Mouse (Mus musculus) C2C12 (cell line): ENCODE results near the gene Zfp941.

ENCODE experiments used
- CEBPB ChIP-seq: IDR thresholded peaks from one replicate; pipeline ENCODE4 v1.6.1; 2011; ENCODE audit warnings: low read depth, mild to moderate bottlenecking, control low read depth, moderate library complexity
- CTCF ChIP-seq: IDR thresholded peaks from one replicate; pipeline ENCODE4 v1.5.1; 2011; ENCODE audit not compliant: control insufficient read depth, insufficient read depth, insufficient read length
- MAX ChIP-seq: IDR thresholded peaks from one replicate; pipeline ENCODE4 v1.6.1; 2011; ENCODE audit warnings: mild to moderate bottlenecking, control low read depth
- MYOD1 ChIP-seq: IDR thresholded peaks from one replicate; pipeline ENCODE4 v1.6.1; 2011; ENCODE audit warnings: low read depth; ENCODE audit not compliant: control insufficient read depth, insufficient read length
- MYOG ChIP-seq: IDR thresholded peaks from one replicate; pipeline ENCODE4 v1.6.1; 2011; ENCODE audit not compliant: control insufficient read depth, insufficient read length; ENCODE audit errors: extremely low read depth
- USF1 ChIP-seq: IDR thresholded peaks from one replicate; pipeline ENCODE4 v1.6.1; 2011; ENCODE audit warnings: low read depth, mild to moderate bottlenecking, control low read depth, moderate library complexity

GRCm38 (mm10) chr7:140847755-140848580 is 26.0 kb upstream of the Zfp941 start, which contains the start of gene Odf3:
- TF ChIP-seq USF1 (no peak), CTCF (no peak), MYOD1 (no peak), MYOG (no peak), MAX (no peak), CEBPB (no peak)
